Comparison of ENCODE assay signal across 17 mouse cellular contexts in genomic region chr4:58336227-58336626, GRCm38 (mm10). TPM values are rescaled to one million over a fixed set of nuclear protein-coding genes. Genes with fewer than 3 reads are reported as not detected.
DNase-seq lines count a peak whose midpoint lies in the region.
"Had no signal": no experiment of that assay in that cellular context is flagged by ENCODE, and none has a peak within 500 bp of the region (broad histone marks: within the 10 kb centered on the region; RNA-seq: fewer than 3 reads in every experiment).

No protein-coding gene starts in this region.

- DNase-seq in gastrocnemius, adult 18-20 months (ENCODE audit: low spot score): peak; percentile 60
- no peak for DNase-seq in gastrocnemius, adult 8-10 months (ENCODE audit: low spot score in 2 of 2)
- DNase-seq in gastrocnemius, postnatal 25 days: peak; percentile 46
- DNase-seq in gastrocnemius, postnatal 4 days (ENCODE audit: low spot score in 2 of 2): no peak
- peak; percentile 69 for DNase-seq in testis, postnatal 14 days (ENCODE audit: low spot score)
- no peak for DNase-seq in testis, postnatal 10 days (ENCODE audit: low spot score)
- DNase-seq: adrenal gland, adult 8-10 months; adrenal gland, postnatal 14 days; adrenal gland, postnatal 36 days; B cell, adult 2 months; cerebellum, adult 11-12 months; cerebellum, adult 2 months; cerebellum, adult 9-10 months; cerebellum, postnatal 10 days; cerebellum, postnatal 25 days had no signal

RNA-seq across cellular contexts. Expression of gene Musk, which starts 50.5 kb away (rescaled TPM):
- 10 to 100 TPM; 21.8 to 44.1 TPM for total RNA-seq in gastrocnemius, adult 18-20 months (2021)
- total RNA-seq in gastrocnemius, adult 8-10 months (2022): 10 to 100 TPM; 26.9 to 58.0 (median 40.6) TPM
- total RNA-seq in gastrocnemius, postnatal 25 days (2021): 10 to 100 TPM; 15.2 to 26.1 TPM
- total RNA-seq in gastrocnemius, postnatal 4 days (2021): 10 to 100 TPM; 32.5 to 33.5 TPM
- total RNA-seq: CH12.LX, G1E had no signal

Comparison
In these comparisons a context has a peak if more than half of its experiments do, and no peak if none do; other contexts are left out.
1. DNase-seq: peak in gastrocnemius, adult 18-20 months (single experiment), gastrocnemius, postnatal 25 days (single experiment) and testis, postnatal 14 days (single experiment); none in gastrocnemius, adult 8-10 months (0 of 2), gastrocnemius, postnatal 4 days (0 of 2) and testis, postnatal 10 days (single experiment).